In genomic region chr17:35870884-35871696, GRCm38 (mm10) we compare ENCODE assay signal across 8 mouse cellular contexts. TPM values are rescaled to one million over a fixed set of nuclear protein-coding genes. Genes with fewer than 3 reads are reported as not detected.
DNase-seq lines count a peak whose midpoint lies in the region; ATAC-seq lines count a peak whose summit lies in the region.

No protein-coding gene starts in this region.

- no peak for ATAC-seq in embryonic facial prominence, embryonic 14.5 days (ENCODE audit: low read depth)
- no peak for ATAC-seq in intestine, embryonic 14.5 days (replicated peaks; ENCODE audit: low FRiP score, low TSS enrichment, low read depth)
- ATAC-seq in megakaryocyte-erythroid progenitor cell, adult 5-6 weeks (replicated peaks; ENCODE audit: low FRiP score, low TSS enrichment, poor library complexity, severe bottlenecking): no peak

- WGBS in embryonic facial prominence, embryonic 14.5 days: 74% methylated on average over 8 of the region's 8 CpGs
- WGBS in intestine, embryonic 14.5 days: 72% methylated on average over 8 of the region's 8 CpGs

- peaks cover 30% of the 10 kb centered on the region for H3K4me1 ChIP-seq in embryonic facial prominence, embryonic 14.5 days (ENCODE audit: control insufficient read depth, insufficient read depth, low read length)
- H3K4me1 ChIP-seq in intestine, embryonic 14.5 days (replicated peaks; ENCODE audit: control insufficient read depth, insufficient read depth, low read length): peaks cover 44% of the 10 kb centered on the region

- peak overlapping the region; percentile 73 for H3K27ac ChIP-seq in embryonic facial prominence, embryonic 14.5 days (replicated peaks; ENCODE audit: low read depth, low read length)
- H3K27ac ChIP-seq in intestine, embryonic 14.5 days (ENCODE audit: low read depth): peak overlapping the region; percentile 77

- H3K9ac ChIP-seq in embryonic facial prominence, embryonic 14.5 days (ENCODE audit: low read depth, low read length): 0 out of 2 replicates have a peak overlapping the region, but pooled peaks have one; percentile 70
- no peak overlapping the region for H3K9ac ChIP-seq in intestine, embryonic 14.5 days (ENCODE audit: low read length)

- H3K4me2 ChIP-seq in embryonic facial prominence, embryonic 14.5 days (ENCODE audit: low read depth, low read length): peak overlapping the region; percentile 96
- H3K4me2 ChIP-seq in intestine, embryonic 14.5 days (ENCODE audit: low read length): peak overlapping the region; percentile 92

- peaks cover 47% of the 10 kb centered on the region for H3K36me3 ChIP-seq in embryonic facial prominence, embryonic 14.5 days (ENCODE audit: control insufficient read depth, insufficient read depth, low read length)
- H3K36me3 ChIP-seq in intestine, embryonic 14.5 days (ENCODE audit: control insufficient read depth, insufficient read depth, low read length): peaks cover 28% of the 10 kb centered on the region

- no peaks in the 10 kb centered on the region for H3K27me3 ChIP-seq in embryonic facial prominence, embryonic 14.5 days (replicated peaks; ENCODE audit: control insufficient read depth, insufficient read depth, low read length)
- H3K27me3 ChIP-seq in intestine, embryonic 14.5 days (replicated peaks; ENCODE audit: control insufficient read depth, insufficient read depth, low read length): no peaks in the 10 kb centered on the region

- peaks cover 6% of the 10 kb centered on the region; the same call in 1 of the 2 replicates for H3K9me3 ChIP-seq in embryonic facial prominence, embryonic 14.5 days (ENCODE audit: control insufficient read depth, low read length)
- H3K9me3 ChIP-seq in intestine, embryonic 14.5 days (ENCODE audit: control insufficient read depth, low read length): 0 out of 2 replicates have a peak, but pooled peaks cover 5% of the 10 kb centered on the region

- peak overlapping the region; percentile 57 for H3K4me3 ChIP-seq in embryonic facial prominence, embryonic 14.5 days (ENCODE audit: low read depth, low read length)
- peak overlapping the region; percentile 68 for H3K4me3 ChIP-seq in intestine, embryonic 14.5 days (ENCODE audit: low read depth, low read length)

- peak; percentile 24 to 51 for DNase-seq in adrenal gland, adult 18-20 months (ENCODE audit: low spot score in 2 of 2)
- DNase-seq in adrenal gland, adult 2 months: no peak
- DNase-seq in 416B (ENCODE audit: low read depth): peak; percentile 75
- no peak for DNase-seq in embryonic facial prominence, embryonic 14.5 days (ENCODE audit: low spot score)
- no peak for DNase-seq in intestine, embryonic 14.5 days (ENCODE audit: low spot score)
- DNase-seq in mesoderm, embryonic 11.5 days (ENCODE audit: low read depth, low spot score): peak; percentile 36
- peak; percentile 46 to 64 for DNase-seq in thymus, postnatal 10 days (ENCODE audit: low spot score in 2 of 2)

RNA-seq across cellular contexts. Expression of gene Ppp1r18, which starts 5.7 kb away (rescaled TPM):
- total RNA-seq in adrenal gland, adult 18-20 months (2021): 10 to 100 TPM; 35.3 to 41.0 TPM
- 10 to 100 TPM; 27.3 to 42.6 TPM for total RNA-seq in adrenal gland, adult 2 months (2021)
- polyA plus RNA-seq in adrenal gland, adult 2 months (2012; rRNA removed): 37.3 and 45.3 TPM in 2 replicates
- 25.6 and 27.8 TPM in 2 replicates for polyA plus RNA-seq in embryonic facial prominence, embryonic 14.5 days (2014; fragmentation: Nextera tagmentation; extraction: Ambion mirVana)
- polyA plus RNA-seq in intestine, embryonic 14.5 days (2014; fragmentation: Nextera tagmentation; extraction: Ambion mirVana): 21.2 and 23.2 TPM in 2 replicates
- 11.9 and 13.3 TPM in 2 replicates for total RNA-seq in megakaryocyte-erythroid progenitor cell, adult 5-6 weeks (2014; fragmentation: Nextera tagmentation)
- 1.0 and 2.3 TPM in 2 replicates for total RNA-seq in megakaryocyte-erythroid progenitor cell, adult 5-6 weeks (2017)

RNA-seq across cellular contexts. Expression of gene Dhx16, which starts 8.5 kb away (rescaled TPM):
- total RNA-seq in adrenal gland, adult 18-20 months (2021): 10 to 100 TPM; 43.3 to 48.3 TPM
- 10 to 100 TPM; 40.5 to 46.2 TPM for total RNA-seq in adrenal gland, adult 2 months (2021)
- 42.6 and 46.1 TPM in 2 replicates for polyA plus RNA-seq in adrenal gland, adult 2 months (2012; rRNA removed)
- 40.2 and 43.4 TPM in 2 replicates for polyA plus RNA-seq in embryonic facial prominence, embryonic 14.5 days (2014; fragmentation: Nextera tagmentation; extraction: Ambion mirVana)
- 37.2 and 46.1 TPM in 2 replicates for polyA plus RNA-seq in intestine, embryonic 14.5 days (2014; fragmentation: Nextera tagmentation; extraction: Ambion mirVana)
- total RNA-seq in megakaryocyte-erythroid progenitor cell, adult 5-6 weeks (2014; fragmentation: Nextera tagmentation): 132 and 133 TPM in 2 replicates
- 51.3 and 68.8 TPM in 2 replicates for total RNA-seq in megakaryocyte-erythroid progenitor cell, adult 5-6 weeks (2017)

RNA-seq across cellular contexts. Expression of gene Nrm, which starts 10.0 kb away (rescaled TPM):
- total RNA-seq in adrenal gland, adult 18-20 months (2021): 1 to 10 TPM; 2.3 TPM
- 1 to 10 TPM; 3.3 to 4.8 TPM for total RNA-seq in adrenal gland, adult 2 months (2021)
- 9.3 and 11.7 TPM in 2 replicates for polyA plus RNA-seq in adrenal gland, adult 2 months (2012; rRNA removed)
- 47.7 and 55.4 TPM in 2 replicates for polyA plus RNA-seq in embryonic facial prominence, embryonic 14.5 days (2014; fragmentation: Nextera tagmentation; extraction: Ambion mirVana)
- polyA plus RNA-seq in intestine, embryonic 14.5 days (2014; fragmentation: Nextera tagmentation; extraction: Ambion mirVana): 62.6 and 69.3 TPM in 2 replicates
- total RNA-seq in megakaryocyte-erythroid progenitor cell, adult 5-6 weeks (2014; fragmentation: Nextera tagmentation): 27.0 and 32.4 TPM in 2 replicates
- 15.0 and 26.4 TPM in 2 replicates for total RNA-seq in megakaryocyte-erythroid progenitor cell, adult 5-6 weeks (2017)

RNA-seq across cellular contexts. Expression of gene 2310061I04Rik, which starts 26.1 kb away (rescaled TPM):
- total RNA-seq in adrenal gland, adult 18-20 months (2021): 10 to 100 TPM; 49.5 to 53.8 TPM
- 10 to 100 TPM; 51.6 to 52.6 TPM for total RNA-seq in adrenal gland, adult 2 months (2021)
- polyA plus RNA-seq in adrenal gland, adult 2 months (2012; rRNA removed): 112 and 122 TPM in 2 replicates
- polyA plus RNA-seq in embryonic facial prominence, embryonic 14.5 days (2014; fragmentation: Nextera tagmentation; extraction: Ambion mirVana): 20.5 and 21.5 TPM in 2 replicates
- 26.7 and 30.6 TPM in 2 replicates for polyA plus RNA-seq in intestine, embryonic 14.5 days (2014; fragmentation: Nextera tagmentation; extraction: Ambion mirVana)
- 107 and 160 TPM in 2 replicates for total RNA-seq in megakaryocyte-erythroid progenitor cell, adult 5-6 weeks (2014; fragmentation: Nextera tagmentation)
- 8.1 and 10.9 TPM in 2 replicates for total RNA-seq in megakaryocyte-erythroid progenitor cell, adult 5-6 weeks (2017)

RNA-seq across cellular contexts. Expression of gene Mdc1, which starts 29.8 kb away (rescaled TPM):
- 10 to 100 TPM; 11.5 to 16.7 TPM for total RNA-seq in adrenal gland, adult 18-20 months (2021)
- 10 to 100 TPM; 15.4 to 20.8 TPM for total RNA-seq in adrenal gland, adult 2 months (2021)
- polyA plus RNA-seq in adrenal gland, adult 2 months (2012; rRNA removed): 3.6 and 5.9 TPM in 2 replicates
- polyA plus RNA-seq in embryonic facial prominence, embryonic 14.5 days (2014; fragmentation: Nextera tagmentation; extraction: Ambion mirVana): 10.2 and 14.8 TPM in 2 replicates
- 16.6 and 17.8 TPM in 2 replicates for polyA plus RNA-seq in intestine, embryonic 14.5 days (2014; fragmentation: Nextera tagmentation; extraction: Ambion mirVana)
- 71.8 and 74.8 TPM in 2 replicates for total RNA-seq in megakaryocyte-erythroid progenitor cell, adult 5-6 weeks (2014; fragmentation: Nextera tagmentation)
- total RNA-seq in megakaryocyte-erythroid progenitor cell, adult 5-6 weeks (2017): 18.4 and 19.8 TPM in 2 replicates

Comparison
In these comparisons a context has a peak if more than half of its experiments do, and no peak if none do; other contexts are left out.
1. DNase-seq: peak in adrenal gland, adult 18-20 months (2 of 2), 416B (single experiment), mesoderm, embryonic 11.5 days (single experiment) and thymus, postnatal 10 days (2 of 2); none in adrenal gland, adult 2 months (single experiment), embryonic facial prominence, embryonic 14.5 days (single experiment) and intestine, embryonic 14.5 days (single experiment).